Mouse (Mus musculus) CH12.LX (cell line): ENCODE results near the gene Phf14. TPM values are rescaled to one million over a fixed set of nuclear protein-coding genes. Genes with fewer than 3 reads are reported as not detected.

Experiments
- DNase-seq: peaks from one replicate; pipeline ENCODE4 v3.0.0-alpha.2; 2013; ENCODE audit errors: extremely low read depth
- H3K27ac ChIP-seq: 2 replicates; pipeline ENCODE4 v1.5.1; 2012; ENCODE audit warnings: low read depth, mild to moderate bottlenecking, control low read depth, moderate library complexity; ENCODE audit not compliant: insufficient read depth
- H3K27me3 ChIP-seq: replicated peaks from 2 replicates; pipeline ENCODE3; 2012; ENCODE audit warnings: inconsistent platforms
- H3K36me3 ChIP-seq, 2 experiments: replicated peaks in 1 of 2; 2 replicates each; pipeline versions ENCODE3 to v1.6.1; 2012; ENCODE audit warnings: inconsistent platforms in 1 of 2, low read length in 1 of 2, mild to moderate bottlenecking in 1 of 2, mixed read lengths in 1 of 2, moderate library complexity in 1 of 2; ENCODE audit not compliant: control insufficient read depth in 1 of 2, insufficient read depth in 1 of 2
- H3K4me1 ChIP-seq, 2 experiments: 2 replicates each; pipeline ENCODE4 v1.6.1; 2012; ENCODE audit warnings: inconsistent platforms in 1 of 2, moderate library complexity in 1 of 2; ENCODE audit not compliant: insufficient read depth in 2 of 2, control insufficient read depth in 1 of 2
- H3K4me2 ChIP-seq: 2 replicates; pipeline ENCODE4 v1.6.1; 2012; ENCODE audit warnings: low read depth, mild to moderate bottlenecking, control low read depth; ENCODE audit not compliant: poor library complexity, insufficient read depth, severe bottlenecking
- H3K4me3 ChIP-seq, 3 experiments: fragments of 150-350 bp in 1 of 3; sonication (generic) in 1 of 3; replicated peaks in 1 of 3; 2 replicates each; pipeline versions ENCODE3 to v1.5.1; 2011 to 2012; ENCODE audit warnings: low read depth in 2 of 3, low read length in 2 of 3, mild to moderate bottlenecking in 2 of 3, moderate library complexity in 2 of 3, control low read depth in 1 of 3, improper control_type of control experiment in 1 of 3, inconsistent platforms in 1 of 3, mixed read lengths in 1 of 3; ENCODE audit not compliant: poor library complexity in 1 of 3
- H3K79me2 ChIP-seq: replicated peaks from 2 replicates; pipeline ENCODE4 v1.6.1; 2012; ENCODE audit warnings: mild to moderate bottlenecking, moderate library complexity; ENCODE audit not compliant: control insufficient read depth, poor library complexity, insufficient read depth, severe bottlenecking; ENCODE audit errors: extremely low read depth
- H3K9ac ChIP-seq: 2 replicates; pipeline ENCODE4 v1.6.1; 2012; ENCODE audit warnings: low read depth, mild to moderate bottlenecking, control low read depth, moderate library complexity; ENCODE audit not compliant: insufficient read depth
- H3K9me3 ChIP-seq: replicated peaks from 2 replicates; pipeline ENCODE3; 2012; ENCODE audit warnings: low read length, inconsistent platforms, mixed read lengths
- BHLHE40 ChIP-seq: IDR thresholded peaks from 2 replicates; pipeline ENCODE4 v1.6.1; 2011; ENCODE audit warnings: mild to moderate bottlenecking, low read depth, low read length, improper control_type of control experiment
- CHD1 ChIP-seq: IDR thresholded peaks from 2 replicates; pipeline ENCODE4 v1.6.1; 2012; ENCODE audit warnings: low read depth, low read length, improper control_type of control experiment, inconsistent platforms
- CHD2 ChIP-seq: IDR thresholded peaks from 2 replicates; pipeline ENCODE4 v1.6.1; 2011; ENCODE audit warnings: low read length, improper control_type of control experiment
- EP300 ChIP-seq: IDR thresholded peaks from 2 replicates; pipeline ENCODE4 v1.6.1; 2011; ENCODE audit warnings: low read length, improper control_type of control experiment
- ETS1 ChIP-seq: conservative IDR thresholded peaks from 2 replicates; pipeline ENCODE4 v1.6.1; 2012; ENCODE audit warnings: low read depth, mild to moderate bottlenecking, inconsistent platforms, low read length, improper control_type of control experiment, moderate library complexity
- IRF4 ChIP-seq: IDR thresholded peaks from 2 replicates; pipeline ENCODE4 v1.6.1; 2014; ENCODE audit warnings: low read depth, mild to moderate bottlenecking, inconsistent platforms, low read length, improper control_type of control experiment
- JUN ChIP-seq: IDR thresholded peaks from 2 replicates; pipeline ENCODE4 v1.6.1; 2011; ENCODE audit warnings: low read depth, mild to moderate bottlenecking, low read length, improper control_type of control experiment, moderate library complexity; ENCODE audit not compliant: insufficient read depth
- KAT2A ChIP-seq: IDR thresholded peaks from 2 replicates; pipeline ENCODE4 v1.6.1; 2012; ENCODE audit warnings: low read length, improper control_type of control experiment, inconsistent platforms; ENCODE audit not compliant: insufficient replicate concordance
- MAZ ChIP-seq: IDR thresholded peaks from 2 replicates; pipeline ENCODE4 v1.6.1; 2012; ENCODE audit warnings: low read depth, mild to moderate bottlenecking, inconsistent platforms, low read length, improper control_type of control experiment, moderate library complexity
- MEF2A ChIP-seq: IDR thresholded peaks from 2 replicates; pipeline ENCODE4 v1.6.1; 2014; ENCODE audit warnings: low read depth, mild to moderate bottlenecking, inconsistent platforms, low read length, improper control_type of control experiment, borderline replicate concordance
- MXI1 ChIP-seq: IDR thresholded peaks from 2 replicates; pipeline ENCODE4 v1.6.1; 2011; ENCODE audit warnings: mild to moderate bottlenecking, low read depth, low read length, improper control_type of control experiment
- MYC ChIP-seq: IDR thresholded peaks from 2 replicates; pipeline ENCODE4 v1.6.1; 2011; ENCODE audit warnings: low read depth, mild to moderate bottlenecking, improper control_type of control experiment, low read length
- NRF1 ChIP-seq: IDR thresholded peaks from 2 replicates; pipeline ENCODE4 v1.6.1; 2014; ENCODE audit warnings: low read depth, mild to moderate bottlenecking, inconsistent platforms, low read length, improper control_type of control experiment, moderate library complexity
- POLR2AphosphoS2 ChIP-seq: IDR thresholded peaks from 2 replicates; pipeline ENCODE4 v1.6.1; 2011; ENCODE audit warnings: low read depth, low read length, improper control_type of control experiment
- SMC3 ChIP-seq: IDR thresholded peaks from 2 replicates; pipeline ENCODE4 v1.6.1; 2011; ENCODE audit warnings: low read depth, low read length, improper control_type of control experiment
- TBP ChIP-seq: conservative IDR thresholded peaks from 2 replicates; pipeline ENCODE4 v1.6.1; 2011; ENCODE audit warnings: low read depth, low read length, improper control_type of control experiment
- UBTF ChIP-seq: IDR thresholded peaks from 2 replicates; pipeline ENCODE4 v1.6.1; 2012; ENCODE audit warnings: low read depth, mild to moderate bottlenecking, inconsistent platforms, low read length, improper control_type of control experiment, moderate library complexity
- USF1 ChIP-seq: IDR thresholded peaks from 2 replicates; pipeline ENCODE4 v1.6.1; 2014; ENCODE audit warnings: low read depth, mild to moderate bottlenecking, inconsistent platforms, low read length, improper control_type of control experiment
- USF2 ChIP-seq: conservative IDR thresholded peaks from 2 replicates; pipeline ENCODE4 v1.6.1; 2011; ENCODE audit warnings: low read depth, low read length, improper control_type of control experiment
- ZC3H11A ChIP-seq: IDR thresholded peaks from 2 replicates; pipeline ENCODE4 v1.6.1; 2012; ENCODE audit warnings: low read depth, mild to moderate bottlenecking, inconsistent platforms, low read length, improper control_type of control experiment
- ZMIZ1 ChIP-seq: IDR thresholded peaks from 2 replicates; pipeline ENCODE4 v1.6.1; 2012; ENCODE audit warnings: low read depth, mild to moderate bottlenecking, inconsistent platforms, low read length, improper control_type of control experiment
- ZNF384 ChIP-seq: IDR thresholded peaks from 2 replicates; pipeline ENCODE4 v1.6.1; 2012; ENCODE audit warnings: low read depth, low read length, improper control_type of control experiment, inconsistent platforms
- dilution Hi-C: fragments of 300-500 bp; cut with MboI; formaldehyde crosslinking; loops from 2 replicates; pipeline ENCODE4 v1.14.3; 2020; ENCODE audit warnings: low sequenced_read_pairs; ENCODE audit not compliant: extremely low pct_unique_long_range_greater_than_20kb, extremely low pct_ligation_motif_present
- in situ Hi-C: fragments of 300-500 bp; cut with MboI; formaldehyde crosslinking; loops from 3 replicates; pipeline ENCODE4 v1.14.3; 2019; ENCODE audit warnings: low sequenced_read_pairs, low pct_ligation_motif_present, low pct_unique_long_range_greater_than_20kb, mixed read lengths
- polyA plus RNA-seq: library from polyadenylated mRNA; unstranded; fragments of >175 nt; gene quantifications from 2 replicates; pipeline ENCODE4 v1.2.1, GENCODE M21; 2012; ENCODE audit warnings: low read depth; ENCODE audit not compliant: insufficient read length
- total RNA-seq, 2 experiments: library from RNA; depleted of rRNA; stranded (reverse); fragments of 300-350 nt in 1 of 2; fragments of >200 nt in 1 of 2; gene quantifications; 2 replicates each; pipeline ENCODE4 v1.2.3; 2012 to 2014

Gene Phf14
- total and polyA plus RNA-seq, 3 experiments: 24.7 to 41.2 (median 26.0) TPM

DNA sequence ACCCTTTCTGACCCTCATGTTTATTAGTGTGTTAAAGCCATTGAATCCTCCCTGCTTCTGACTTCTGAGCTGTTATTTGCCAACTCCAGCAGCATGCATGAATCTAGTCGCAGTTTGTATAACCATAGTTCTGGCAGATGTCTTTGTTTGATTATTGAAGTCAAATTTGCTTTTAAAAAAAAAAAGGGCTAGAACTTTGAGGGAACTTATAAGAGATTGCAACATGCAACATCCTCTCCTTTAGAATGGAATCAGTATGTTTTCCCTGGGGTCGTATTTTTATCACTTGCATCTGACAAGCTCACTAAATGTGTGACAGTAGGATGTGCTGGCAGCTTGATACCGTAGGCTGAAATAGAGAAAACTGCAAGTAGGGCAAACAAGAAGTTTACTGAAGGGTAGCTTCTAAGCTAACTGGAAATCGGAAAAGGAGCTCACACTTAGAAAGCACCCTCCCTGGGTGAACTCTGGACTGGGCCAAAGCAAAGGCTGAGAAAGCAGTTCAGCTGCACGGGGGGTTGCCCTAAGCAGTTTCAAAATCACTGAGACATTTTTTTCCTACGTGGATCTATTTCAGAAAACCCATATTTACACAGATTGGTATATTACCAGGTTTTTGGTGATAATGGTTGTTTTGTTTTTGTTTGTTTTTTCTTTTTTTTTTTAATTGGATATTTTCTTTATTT is 175.1 kb downstream of the Phf14 start:
- in situ Hi-C loops (loop anchor here (5.0 kb wide), 1 partner anchor 35 kb away; no protein-coding TSS in a partner anchor), dilution Hi-C loops (no loop called here)

DNA sequence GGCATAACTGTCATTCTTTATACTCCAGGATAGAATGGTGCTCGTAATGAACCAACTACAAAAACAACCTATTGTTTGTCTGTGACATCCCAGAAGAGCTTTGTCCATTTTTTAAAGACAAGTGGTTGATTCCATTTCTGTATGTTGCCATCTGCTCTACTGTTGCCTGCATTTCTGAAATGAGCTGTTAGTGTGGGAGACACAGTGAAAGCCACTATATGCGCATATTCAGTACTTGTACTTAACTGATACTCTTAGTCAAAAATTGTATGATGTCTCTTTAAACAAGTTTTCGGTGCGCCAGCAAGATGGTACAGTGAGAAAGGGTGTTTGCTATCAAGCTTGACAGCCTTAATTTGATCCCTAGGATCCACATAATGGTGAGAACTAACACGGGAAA is 177.1 kb downstream of the Phf14 start:
- DNase-seq: no peak
- Histone ChIP-seq H3K79me2 (no peaks in the 10 kb centered on the region), H3K4me3 (no peak overlapping the region), H3K4me2 (no peak overlapping the region), H3K9me3 (no peaks in the 10 kb centered on the region), H3K27me3 (no peaks in the 10 kb centered on the region), H3K9ac (no peak overlapping the region), H3K36me3 (peaks cover 2 to 3% of the 10 kb centered on the region in 2 experiments), H3K27ac (no peak overlapping the region), H3K4me1 (peaks cover 7 to 28% of the 10 kb centered on the region in 2 experiments)
- TF ChIP-seq EP300: no peak
- no peak for TF ChIP-seq NRF1
- no peak for TF ChIP-seq MXI1
- TF ChIP-seq ZMIZ1: no peak
- TF ChIP-seq ZC3H11A: no peak
- in situ Hi-C loops (loop anchor here (5.0 kb wide), 1 partner anchor 37 kb away; no protein-coding TSS in a partner anchor), dilution Hi-C loops (no loop called here)

More for the DNA sequence above, 175.1 kb downstream of the Phf14 start:
- H3K36me3 ChIP-seq: peaks cover 4 to 6% of the 10 kb centered on the region in 2 experiments
- peaks cover 7 to 39% of the 10 kb centered on the region in 2 experiments for H3K4me1 ChIP-seq
- H3K27ac ChIP-seq: no peak overlapping the region
- no peaks in the 10 kb centered on the region for H3K9me3 ChIP-seq
- peak; percentile 39 for DNase-seq
- H3K9ac ChIP-seq: no peak overlapping the region
- peak overlapping the region; percentile 47; the same call in 1 of the 2 replicates for H3K4me2 ChIP-seq
- no peaks in the 10 kb centered on the region for H3K27me3 ChIP-seq
- H3K4me3 ChIP-seq: no peak overlapping the region
- no peaks in the 10 kb centered on the region for H3K79me2 ChIP-seq
- TF ChIP-seq UBTF: 0 out of 2 replicates have a peak, but pooled peaks have one; percentile 45
- TF ChIP-seq USF1: no peak
- peak; percentile 23; the same call in 1 of the 2 replicates for TF ChIP-seq JUN
- no peak for TF ChIP-seq NRF1
- no peak for TF ChIP-seq USF2
- TF ChIP-seq MYC: no peak
- TF ChIP-seq ZNF384: peak; percentile 64; the same call in 1 of the 2 replicates
- 0 out of 2 replicates have a peak, but pooled peaks have one; percentile 32 for TF ChIP-seq MAZ
- peak; percentile 82 for TF ChIP-seq IRF4
- TF ChIP-seq SMC3: no peak
- TF ChIP-seq EP300: peak; percentile 22; the same call in 1 of the 2 replicates
- TF ChIP-seq TBP: peak; percentile 71
- TF ChIP-seq KAT2A: no peak
- TF ChIP-seq MEF2A: 0 out of 2 replicates have a peak, but pooled peaks have one; percentile 33
- TF ChIP-seq BHLHE40: 0 out of 2 replicates have a peak, but pooled peaks have one; percentile 8
- TF ChIP-seq POLR2AphosphoS2: no peak
- TF ChIP-seq CHD1: no peak
- no peak for TF ChIP-seq ZMIZ1
- TF ChIP-seq CHD2: no peak
- no peak; the same call in 1 of the 2 replicates for TF ChIP-seq ETS1
